19 mouse cellular contexts compared by ENCODE assay signal in genomic region chr13:81402191-81402590, GRCm38 (mm10).
"Had no signal": no experiment of that assay in that cellular context is flagged by ENCODE, and none has a peak within 500 bp of the region (broad histone marks: within the 10 kb centered on the region; RNA-seq: fewer than 3 reads in every experiment).

No protein-coding gene starts in this region.

- H3K4me1 ChIP-seq: heart, embryonic 10.5 days; heart, embryonic 12.5 days; hindbrain, embryonic 10.5 days; hindbrain, embryonic 12.5 days; intestine, embryonic 15.5 days; kidney, embryonic 15.5 days had no signal

- H3K27me3 ChIP-seq: heart, embryonic 12.5 days; hindbrain, embryonic 12.5 days; intestine, embryonic 15.5 days; kidney, embryonic 15.5 days; limb, embryonic 12.5 days had no signal

- H3K4me2 ChIP-seq: heart, embryonic 12.5 days; hindbrain, embryonic 12.5 days; hindbrain, embryonic 14.5 days; intestine, embryonic 15.5 days; kidney, embryonic 15.5 days; limb, embryonic 12.5 days; liver, embryonic 11.5 days had no signal

- DNase-seq: gastrocnemius, postnatal 10 days; gastrocnemius, postnatal 25 days; layer of hippocampus, adult 9-11 months; layer of hippocampus, postnatal 36 days; liver had no signal

- H3K27ac ChIP-seq: gastrocnemius, adult 2 months; heart, embryonic 10.5 days; hindbrain, embryonic 10.5 days; hindbrain, embryonic 12.5 days; hindbrain, embryonic 14.5 days; intestine, embryonic 15.5 days; kidney, embryonic 15.5 days; kidney, postnatal 0 days; limb, embryonic 10.5 days; limb, embryonic 12.5 days had no signal

- ATAC-seq: hindbrain, embryonic 16.5 days; inflammation-experienced regulatory T-cells, adult 6 months; intestine, embryonic 15.5 days had no signal

- H3K9me3 ChIP-seq: heart, embryonic 10.5 days; heart, embryonic 12.5 days; hindbrain, embryonic 10.5 days; hindbrain, embryonic 12.5 days; intestine, embryonic 15.5 days; kidney, embryonic 15.5 days; limb, embryonic 10.5 days; limb, embryonic 12.5 days had no signal

- H3K4me3 ChIP-seq: gastrocnemius, adult 2 months; heart, embryonic 10.5 days; heart, embryonic 12.5 days; hindbrain, embryonic 10.5 days; hindbrain, embryonic 12.5 days; intestine, embryonic 15.5 days; kidney, embryonic 15.5 days; limb, embryonic 10.5 days; limb, embryonic 12.5 days had no signal

- H3K36me3 ChIP-seq: heart, embryonic 10.5 days; heart, embryonic 12.5 days; hindbrain, embryonic 12.5 days; intestine, embryonic 15.5 days; kidney, embryonic 15.5 days; limb, embryonic 10.5 days; limb, embryonic 12.5 days had no signal
